Mouse (Mus musculus): Measurements from ENCODE around the gene Aagab. TPM values are rescaled to one million over a fixed set of nuclear protein-coding genes. Genes with fewer than 3 reads are reported as not detected.

Gene Aagab
- polyA plus RNA-seq, 1 experiment from 2014 or later = 47.1 TPM

GRCm38 (mm10) chr9:63632045-63632444 is 29.6 kb downstream of the Aagab start:
- no peak for ATAC-seq
- H3K36me3 ChIP-seq (ENCODE audit: poor library complexity, severe bottlenecking) = peaks cover 32% of the 10 kb centered on the region

DNA sequence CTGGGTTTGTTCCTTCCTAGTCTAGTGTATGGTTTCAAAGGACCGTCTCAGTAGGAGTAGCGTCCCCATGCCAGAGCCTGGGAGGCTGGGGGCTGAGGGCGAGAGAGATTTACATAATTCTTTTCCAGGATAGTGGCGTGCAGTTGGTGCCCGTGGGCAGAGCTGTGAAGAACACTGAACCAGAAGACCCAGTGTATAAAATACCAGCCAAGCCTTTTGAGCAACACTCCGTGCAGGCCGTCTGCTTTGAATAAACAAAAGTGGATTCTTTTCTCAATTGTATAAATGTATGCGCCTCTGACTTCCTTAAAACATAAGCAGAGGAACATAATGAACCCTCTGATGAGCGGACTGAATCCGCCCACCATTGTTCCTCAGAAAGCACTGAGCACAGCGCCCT is 30.5 kb downstream of the Aagab start:
- H3K9me3 ChIP-seq (replicated peaks) = no peaks in the 10 kb centered on the region
- H3K4me2 ChIP-seq = peak overlapping the region; percentile 12; the same call in 1 of the 2 replicates
- H3K36me3 ChIP-seq (ENCODE audit: poor library complexity, severe bottlenecking) = peaks cover 34% of the 10 kb centered on the region
- H3K27me3 ChIP-seq = no peaks in the 10 kb centered on the region
- peaks cover 12% of the 10 kb centered on the region for H3K4me1 ChIP-seq
- H3K27ac ChIP-seq = no peak overlapping the region
- 0 out of 2 replicates have a peak, but pooled peaks have one; percentile 30 for ATAC-seq
- no peak overlapping the region for H3K4me3 ChIP-seq
- no peak overlapping the region for H3K9ac ChIP-seq
- 17% methylated on average over 11 of the region's 11 CpGs for whole genome bisulfite sequencing

More at GRCm38 (mm10) chr9:63632045-63632444, 29.6 kb downstream of the Aagab start:
- Histone ChIP-seq H3K9me3 (replicated peaks) (no peaks in the 10 kb centered on the region), H3K9ac (no peak overlapping the region), H3K4me3 (no peak overlapping the region), H3K27ac (no peak overlapping the region), H3K27me3 (no peaks in the 10 kb centered on the region), H3K4me2 (no peak overlapping the region), H3K4me1 (peaks cover 12% of the 10 kb centered on the region)
- 81% methylated on average over 4 of the region's 4 CpGs for WGBS

DNA sequence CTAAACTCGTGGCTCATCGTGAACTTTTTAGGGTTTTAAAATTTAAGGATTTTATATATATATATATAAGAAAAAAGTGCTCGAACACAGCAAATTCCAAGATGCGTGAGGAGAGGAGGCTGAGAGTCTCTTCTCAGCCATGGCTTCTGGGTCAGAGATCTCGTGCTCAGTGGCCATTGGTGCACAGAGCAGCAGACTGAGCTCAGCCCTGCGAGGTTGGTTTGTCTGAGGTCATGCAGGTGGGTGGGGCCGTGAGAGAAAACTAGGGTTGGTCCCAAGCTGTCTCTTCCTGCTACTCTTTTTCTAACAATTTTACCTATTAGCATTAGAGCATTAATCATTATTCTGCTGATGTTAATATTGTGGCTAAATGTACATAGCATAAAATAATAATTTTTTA is 30.9 kb downstream of the Aagab start:
- Histone ChIP-seq H3K4me1 (peaks cover 12% of the 10 kb centered on the region), H3K9ac (no peak overlapping the region), H3K4me3 (no peak overlapping the region), H3K9me3 (replicated peaks) (no peaks in the 10 kb centered on the region), H3K36me3 (ENCODE audit: poor library complexity, severe bottlenecking) (peaks cover 33% of the 10 kb centered on the region), H3K4me2 (no peak overlapping the region; the same call in 1 of the 2 replicates), H3K27me3 (no peaks in the 10 kb centered on the region), H3K27ac (no peak overlapping the region)
- WGBS = 52% methylated on average over 7 of the region's 7 CpGs
- no peak for ATAC-seq

DNA sequence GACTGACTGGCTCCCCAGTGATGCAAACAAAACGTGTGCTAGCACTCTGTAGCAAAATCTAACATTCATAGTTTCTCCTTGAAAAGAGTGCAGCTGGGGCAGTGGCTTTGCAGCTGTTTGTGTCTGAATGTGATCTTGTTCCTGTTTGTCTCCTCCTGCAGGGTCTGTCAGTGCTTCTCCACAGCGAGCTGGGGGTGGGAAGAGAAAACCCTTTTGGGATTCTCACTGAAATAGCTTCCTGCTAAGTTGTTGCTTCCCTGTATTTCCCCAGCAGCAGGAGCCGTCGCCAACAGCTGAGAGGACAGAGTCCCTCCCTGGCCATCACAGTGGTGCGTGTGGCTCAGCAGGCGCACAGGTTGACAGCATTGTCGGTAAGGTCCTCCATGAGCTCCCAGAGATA is 33.7 kb downstream of the Aagab start:
- 71% methylated on average over 7 of the region's 7 CpGs for WGBS
- H3K9me3 ChIP-seq (replicated peaks) = no peaks in the 10 kb centered on the region
- no peak overlapping the region for H3K4me2 ChIP-seq
- no peak overlapping the region for H3K27ac ChIP-seq
- no peak for ATAC-seq
- no peak overlapping the region for H3K4me3 ChIP-seq
- no peaks in the 10 kb centered on the region for H3K27me3 ChIP-seq
- H3K36me3 ChIP-seq (ENCODE audit: poor library complexity, severe bottlenecking) = peaks cover 39% of the 10 kb centered on the region
- H3K9ac ChIP-seq = no peak overlapping the region
- peaks cover 12% of the 10 kb centered on the region for H3K4me1 ChIP-seq

DNA sequence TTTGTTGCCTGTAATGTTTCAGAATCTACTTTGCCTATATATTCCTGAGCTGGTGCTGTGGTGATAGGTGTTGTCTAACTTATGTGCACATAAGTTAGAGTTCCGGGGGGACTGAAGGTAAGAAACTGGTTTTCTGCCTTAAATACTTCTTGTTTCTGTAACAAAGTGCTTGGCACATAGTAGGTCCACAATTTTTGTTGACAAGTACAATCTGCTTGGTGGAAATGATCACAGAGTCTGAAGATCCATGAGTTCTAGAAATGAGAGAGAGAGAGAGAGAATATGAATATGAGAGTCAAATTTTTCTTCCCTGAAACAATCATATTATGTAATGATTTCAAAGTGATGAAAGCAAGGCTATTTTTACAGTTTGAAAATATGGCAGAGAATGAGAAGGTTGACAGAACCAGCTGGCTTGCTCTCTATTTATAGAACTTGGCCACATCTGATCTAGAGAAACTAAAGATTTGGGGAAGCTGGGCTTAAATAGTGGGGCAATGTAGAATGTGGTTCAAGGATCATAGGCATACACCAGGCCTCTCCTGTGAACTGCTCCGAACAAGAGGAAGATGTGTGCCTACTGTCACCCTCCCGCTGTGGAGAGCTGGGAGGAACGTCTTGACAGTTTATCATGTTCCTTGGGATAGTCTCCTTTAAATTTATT is 39.7 kb downstream of the Aagab start:
- no peaks in the 10 kb centered on the region for H3K4me1 ChIP-seq
- H3K36me3 ChIP-seq (ENCODE audit: poor library complexity, severe bottlenecking) = peaks cover 54% of the 10 kb centered on the region
- 92% methylated on average over 4 of the region's 4 CpGs for WGBS

DNA sequence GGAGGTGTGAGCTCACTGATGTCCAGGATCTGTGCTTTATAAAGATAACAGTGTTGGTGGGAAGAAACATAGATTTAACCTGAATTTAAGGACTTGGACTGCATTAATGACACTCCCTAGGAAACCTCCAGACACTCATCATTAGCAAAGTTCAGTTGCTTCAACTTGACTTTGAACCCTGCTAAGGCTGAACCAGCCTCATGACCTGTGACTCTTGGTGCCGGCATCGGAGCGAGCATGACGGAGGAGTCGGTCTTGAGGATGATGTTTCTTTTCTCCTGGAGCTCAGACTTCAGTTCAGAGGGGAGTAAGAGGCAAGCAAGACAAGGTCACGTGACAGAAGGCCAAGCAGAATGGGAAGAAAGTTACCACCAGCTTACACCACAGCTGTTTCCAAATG is 41.6 kb downstream of the Aagab start:
- Histone ChIP-seq H3K36me3 (ENCODE audit: poor library complexity, severe bottlenecking) (peaks cover 43% of the 10 kb centered on the region), H3K9ac (no peak overlapping the region), H3K27me3 (no peaks in the 10 kb centered on the region), H3K4me1 (peaks cover 6% of the 10 kb centered on the region; the same call in 1 of the 2 replicates), H3K4me3 (no peak overlapping the region), H3K4me2 (no peak overlapping the region), H3K27ac (no peak overlapping the region), H3K9me3 (replicated peaks) (no peaks in the 10 kb centered on the region)
- WGBS = 90% methylated on average over 6 of the region's 6 CpGs
- no peak for ATAC-seq

More for the DNA sequence above, 39.7 kb downstream of the Aagab start:
- Histone ChIP-seq H3K4me2 (no peak overlapping the region), H3K4me3 (no peak overlapping the region), H3K27me3 (no peaks in the 10 kb centered on the region), H3K9me3 (replicated peaks) (no peaks in the 10 kb centered on the region), H3K27ac (no peak overlapping the region), H3K9ac (no peak overlapping the region)
- no peak for ATAC-seq

DNA sequence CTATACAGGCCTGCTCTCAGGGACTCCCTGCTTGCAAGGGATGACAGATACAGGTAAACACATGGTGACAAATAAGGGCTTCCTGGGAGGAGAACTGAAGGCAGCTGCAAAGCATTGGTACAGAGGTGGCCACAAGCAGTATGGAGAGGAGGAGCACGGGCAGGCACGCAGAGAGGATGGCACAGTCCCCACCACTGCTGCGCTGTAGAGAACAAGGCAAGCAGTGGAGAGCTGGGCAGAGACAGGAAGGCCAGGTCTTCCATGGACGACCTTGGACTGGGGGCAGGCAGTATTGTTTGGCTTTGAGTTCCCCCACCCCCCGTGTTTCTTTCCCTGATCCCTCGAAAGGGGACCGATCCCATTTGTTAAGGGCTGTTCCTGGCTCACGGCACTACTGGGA is 42.6 kb downstream of the Aagab start:
- no peak overlapping the region for H3K4me3 ChIP-seq
- H3K4me2 ChIP-seq = no peak overlapping the region
- peaks cover 50% of the 10 kb centered on the region for H3K36me3 ChIP-seq (ENCODE audit: poor library complexity, severe bottlenecking)
- no peak overlapping the region for H3K27ac ChIP-seq
- WGBS = 75% methylated on average over 8 of the region's 8 CpGs
- H3K27me3 ChIP-seq = no peaks in the 10 kb centered on the region
- H3K9ac ChIP-seq = no peak overlapping the region
- no peak for ATAC-seq
- peaks cover 6% of the 10 kb centered on the region; the same call in 1 of the 2 replicates for H3K4me1 ChIP-seq
- no peaks in the 10 kb centered on the region for H3K9me3 ChIP-seq (replicated peaks)

DNA sequence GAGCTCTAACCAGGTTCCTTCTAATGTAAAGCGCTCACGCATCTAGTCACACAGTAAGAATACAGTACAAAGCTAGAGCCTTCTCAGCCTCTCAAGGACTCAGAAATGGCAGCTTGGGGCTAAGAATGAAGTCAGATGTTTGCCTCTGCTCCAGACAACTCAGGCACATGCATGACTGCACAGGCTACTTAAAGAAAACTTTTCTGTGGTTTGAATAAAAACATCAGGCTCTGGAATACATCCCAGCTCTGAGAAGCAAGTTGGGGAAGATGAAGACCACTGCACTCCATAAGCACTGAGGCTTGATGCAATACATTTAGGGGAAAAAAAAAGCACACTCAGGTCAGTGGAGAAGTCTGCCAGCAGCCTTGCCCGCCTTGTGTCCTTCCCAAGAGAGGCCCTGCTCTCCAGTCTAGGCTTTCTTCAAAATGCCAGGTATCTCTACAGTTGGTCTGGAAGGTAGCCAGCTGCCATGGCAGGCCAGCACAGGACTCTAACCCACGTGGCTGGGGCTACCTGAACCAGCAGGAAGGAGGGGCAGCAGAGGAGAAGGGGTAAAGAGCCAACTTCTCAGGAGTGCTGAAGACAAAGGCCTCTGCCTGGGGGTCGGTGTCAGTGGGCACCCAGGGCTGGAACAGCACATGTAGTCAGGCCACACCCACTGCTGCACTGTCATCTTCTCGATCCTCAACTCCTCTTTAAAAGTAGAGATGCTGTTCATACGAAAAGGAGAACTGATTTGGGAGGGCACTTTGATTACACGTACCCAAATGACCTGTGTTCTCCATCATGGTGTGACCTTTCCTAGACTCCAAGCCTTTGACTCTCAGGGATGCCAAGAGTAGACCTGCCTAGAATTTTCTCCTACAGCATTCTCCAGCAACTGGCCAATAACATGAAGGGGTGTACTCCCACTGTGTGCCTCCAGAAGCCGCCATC is 45.4 kb downstream of the Aagab start:
- Histone ChIP-seq H3K4me3 (no peak overlapping the region), H3K9me3 (replicated peaks) (no peaks in the 10 kb centered on the region), H3K9ac (no peak overlapping the region), H3K4me2 (no peak overlapping the region), H3K4me1 (peaks cover 21% of the 10 kb centered on the region), H3K27ac (no peak overlapping the region), H3K27me3 (no peaks in the 10 kb centered on the region), H3K36me3 (ENCODE audit: poor library complexity, severe bottlenecking) (peaks cover 32% of the 10 kb centered on the region)
- 78% methylated on average over 9 of the region's 9 CpGs for WGBS
- no peak for ATAC-seq

DNA sequence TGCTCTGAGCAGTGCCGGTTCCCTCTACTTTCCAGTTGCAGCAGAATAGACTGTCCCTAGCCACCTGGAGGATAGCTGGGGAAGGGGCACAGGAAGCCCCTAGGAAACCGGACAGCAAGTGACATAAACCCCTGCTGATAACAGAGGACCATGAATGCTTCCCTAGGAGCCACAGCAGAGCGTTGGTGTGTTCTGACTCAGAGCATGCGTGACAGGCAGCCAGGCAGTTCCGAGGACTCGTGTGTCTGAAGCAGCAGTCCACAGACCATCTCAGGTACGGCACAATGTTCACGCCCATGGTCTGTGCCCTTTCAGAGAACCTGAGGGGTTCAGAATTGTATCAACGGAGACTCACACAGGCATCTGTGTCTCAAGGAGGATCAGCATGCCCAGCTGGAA is 46.1 kb downstream of the Aagab start:
- WGBS = 86% methylated on average over 9 of the region's 9 CpGs
- H3K36me3 ChIP-seq (ENCODE audit: poor library complexity, severe bottlenecking) = peaks cover 26% of the 10 kb centered on the region
- no peak overlapping the region for H3K4me2 ChIP-seq
- H3K9me3 ChIP-seq (replicated peaks) = no peaks in the 10 kb centered on the region
- no peak for ATAC-seq
- no peak overlapping the region for H3K27ac ChIP-seq
- H3K27me3 ChIP-seq = no peaks in the 10 kb centered on the region
- peaks cover 28% of the 10 kb centered on the region for H3K4me1 ChIP-seq
- no peak overlapping the region for H3K9ac ChIP-seq
- no peak overlapping the region for H3K4me3 ChIP-seq

DNA sequence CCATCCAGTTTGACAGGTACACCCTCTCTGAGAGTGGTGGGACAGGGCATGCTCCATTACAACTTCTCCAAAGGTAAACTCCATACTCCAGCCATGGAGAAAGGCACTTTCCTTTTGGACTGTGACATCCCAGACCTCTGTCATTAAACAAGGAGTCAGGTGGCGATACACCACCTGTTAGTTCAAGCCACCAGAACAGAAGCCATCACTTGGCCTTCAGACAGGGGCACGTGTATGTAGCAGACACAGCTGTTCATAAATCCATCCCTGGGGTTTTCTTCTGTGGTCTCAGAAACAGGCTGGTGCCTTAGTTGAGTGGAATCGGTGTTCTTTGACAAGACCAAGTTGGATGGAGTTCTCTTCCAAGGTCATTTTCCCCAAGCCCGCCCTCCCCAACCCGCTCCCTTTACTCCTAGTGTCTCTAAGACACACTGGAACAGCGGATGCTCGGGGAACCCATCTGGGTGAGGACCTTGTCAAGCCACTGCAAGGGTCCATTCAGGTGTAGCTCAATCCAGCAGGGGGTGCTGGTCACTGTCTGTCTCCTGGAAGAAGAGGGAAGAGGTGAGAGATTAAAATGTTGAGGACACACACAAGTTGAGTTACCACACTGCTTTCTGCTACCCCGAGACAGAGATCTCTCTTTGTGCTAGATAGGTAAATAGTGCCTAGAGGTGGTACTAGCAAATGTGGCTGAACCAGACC is 47.5 kb downstream of the Aagab start:
- Histone ChIP-seq H3K36me3 (ENCODE audit: poor library complexity, severe bottlenecking) (peaks cover 22% of the 10 kb centered on the region), H3K4me2 (no peak overlapping the region), H3K27ac (no peak overlapping the region), H3K27me3 (no peaks in the 10 kb centered on the region), H3K4me1 (peaks cover 41% of the 10 kb centered on the region), H3K9me3 (replicated peaks) (no peaks in the 10 kb centered on the region), H3K9ac (no peak overlapping the region), H3K4me3 (no peak overlapping the region)
- 88% methylated on average over 8 of the region's 8 CpGs for WGBS
- ATAC-seq = no peak

DNA sequence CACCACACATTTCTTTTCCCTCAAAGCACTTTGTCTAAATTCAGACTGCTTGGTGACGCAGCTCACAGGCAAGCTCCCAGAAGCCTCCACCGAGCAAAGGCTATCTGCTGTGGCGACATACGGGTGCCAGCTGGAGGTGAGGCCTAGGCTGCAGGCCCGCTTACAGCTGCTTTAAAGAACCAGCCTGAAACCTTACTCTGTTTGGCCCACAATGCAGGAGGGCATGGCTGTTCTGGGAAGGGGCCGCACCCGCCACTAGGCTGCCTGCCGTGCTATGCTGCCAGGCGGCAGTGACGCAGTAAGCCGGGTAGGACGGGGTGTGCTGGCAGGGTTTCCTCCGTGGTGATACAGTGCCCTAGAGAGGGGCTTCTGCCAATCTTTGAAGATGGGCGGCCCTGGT is 48.4 kb downstream of the Aagab start:
- peak overlapping the region; percentile 26; the same call in 1 of the 2 replicates for H3K27ac ChIP-seq
- peaks cover 46% of the 10 kb centered on the region for H3K4me1 ChIP-seq
- H3K4me2 ChIP-seq = no peak overlapping the region
- H3K36me3 ChIP-seq (ENCODE audit: poor library complexity, severe bottlenecking) = peaks cover 22% of the 10 kb centered on the region
- no peak overlapping the region for H3K4me3 ChIP-seq
- H3K27me3 ChIP-seq = no peaks in the 10 kb centered on the region
- H3K9ac ChIP-seq = no peak overlapping the region
- no peak for ATAC-seq
- H3K9me3 ChIP-seq (replicated peaks) = no peaks in the 10 kb centered on the region
- WGBS = 85% methylated on average over 14 of the region's 14 CpGs

DNA sequence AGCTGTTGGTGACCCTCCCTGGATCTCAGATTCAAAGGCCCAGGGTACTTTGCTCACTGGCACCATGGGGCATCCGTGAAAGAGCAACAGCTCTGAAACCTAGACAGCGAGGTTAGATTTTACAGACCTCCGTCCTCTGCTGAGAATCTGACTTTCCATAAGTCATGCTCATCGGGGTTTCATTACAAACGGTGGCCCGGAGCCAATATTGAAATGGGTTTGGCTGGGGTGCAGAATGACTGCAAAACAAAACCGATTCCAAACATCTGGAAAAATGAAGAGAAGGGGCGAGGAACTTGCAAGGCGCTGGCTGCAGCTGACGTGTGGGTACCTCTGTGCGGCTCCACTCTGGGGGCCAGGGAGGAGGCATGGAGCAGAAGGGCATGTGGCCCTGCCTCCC is 49.1 kb downstream of the Aagab start:
- Histone ChIP-seq H3K4me1 (peaks cover 46% of the 10 kb centered on the region), H3K4me3 (no peak overlapping the region), H3K27ac (no peak overlapping the region), H3K4me2 (no peak overlapping the region), H3K9me3 (replicated peaks) (no peaks in the 10 kb centered on the region), H3K27me3 (no peaks in the 10 kb centered on the region), H3K9ac (no peak overlapping the region), H3K36me3 (ENCODE audit: poor library complexity, severe bottlenecking) (peaks cover 20% of the 10 kb centered on the region)
- WGBS = 87% methylated on average over 11 of the region's 11 CpGs
- no peak for ATAC-seq
